Mouse (Mus musculus) lung, adult 18-20 months (tissue): ENCODE results near the gene Golga5.
A peak's percentile ranks its signal among the peaks of the same experiment; 100 is the strongest.
"Not testable (repeated sequence)": the region's sequence is repeated elsewhere in the genome, so short reads cannot be mapped to it uniquely, and the experiment has no call there.

ENCODE experiments used
- DNase-seq, 2 experiments: peaks; one replicate each; pipeline ENCODE4 v3.0.0; 2022; ENCODE audit warnings: mixed read lengths in 2 of 2

The Golga5 gene

DNA sequence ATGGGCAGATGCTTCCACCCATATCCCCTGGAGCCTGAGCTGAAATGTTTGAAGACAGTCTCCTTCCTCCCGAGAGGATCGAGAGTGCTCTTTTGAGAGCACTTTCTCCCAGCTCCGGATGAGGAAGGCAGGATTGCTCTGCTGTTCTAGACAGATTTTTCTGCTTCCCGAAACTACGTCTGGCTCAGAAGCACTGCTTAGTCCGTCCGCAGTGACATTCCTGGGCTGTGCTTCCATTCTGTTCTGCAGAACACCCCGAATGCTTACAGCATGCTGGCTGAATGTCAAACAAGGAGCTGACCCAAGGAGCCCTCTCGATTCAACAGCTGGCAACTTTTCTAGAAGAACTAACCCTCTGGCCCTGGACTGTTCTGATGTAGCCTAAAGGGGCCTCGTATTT, 18.5 kb upstream of the Golga5 start:
- DNase-seq, result no peak

DNA sequence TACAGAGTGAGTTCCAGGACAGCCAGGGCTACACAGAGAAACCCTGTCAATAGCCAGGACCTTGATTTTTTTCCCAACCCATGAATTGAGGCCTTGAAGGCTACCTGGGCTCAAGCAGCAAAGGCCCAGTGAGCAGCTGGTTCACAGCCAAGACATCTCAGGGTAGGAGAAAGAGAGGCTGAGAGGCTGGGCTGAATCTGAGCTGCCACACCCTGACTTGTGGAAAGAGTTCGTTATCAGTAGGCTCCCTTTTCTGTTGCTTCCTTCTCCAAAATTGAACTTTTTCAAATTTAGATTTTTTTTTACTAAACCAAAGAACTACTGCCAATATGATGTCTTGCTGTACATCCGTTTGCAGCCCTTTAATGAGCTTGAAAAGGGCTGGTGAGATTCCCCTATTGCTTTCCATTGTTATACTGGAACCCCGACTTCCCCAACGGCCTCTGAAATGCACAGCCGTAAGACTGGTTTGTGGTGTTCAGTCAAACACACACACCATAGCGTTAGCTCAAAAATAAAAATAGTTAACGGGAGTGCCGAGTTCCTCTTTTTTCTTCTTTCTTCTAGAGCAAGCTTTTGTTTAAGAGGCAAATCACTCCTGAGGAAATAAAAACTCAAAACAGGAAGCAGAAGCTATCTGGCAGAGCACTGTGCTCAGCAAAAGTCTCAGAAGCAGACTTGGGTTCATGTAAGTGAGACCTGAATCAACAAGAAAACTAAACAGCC, 17.6 kb upstream of the Golga5 start:
- DNase-seq, result no peak

DNA sequence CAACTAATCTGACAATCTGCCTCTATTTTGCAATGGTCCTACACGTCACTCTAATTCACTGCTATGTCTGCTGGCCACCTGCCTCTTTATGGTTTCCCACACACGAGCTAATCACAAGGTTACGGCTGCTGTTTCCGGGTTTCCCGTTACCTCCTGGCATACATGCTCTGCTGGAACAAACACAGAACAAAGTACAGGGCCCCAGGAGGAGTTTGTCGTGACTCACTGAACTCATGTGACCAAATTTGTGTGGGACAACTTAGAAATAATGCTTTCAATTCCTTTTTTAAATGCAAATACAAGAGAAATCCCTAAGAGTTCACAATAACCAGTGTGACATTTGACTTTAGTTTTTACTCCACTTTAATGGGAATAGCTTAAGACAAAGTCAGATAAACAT, 15.4 kb upstream of the Golga5 start:
- peak; percentile 56 to 60 for DNase-seq

- DNase-seq, result no peak
Observed at GRCm38 (mm10) chr12:102456467-102457193, 12.3 kb upstream of the Golga5 start.

- DNase-seq, result no peak
Observed at GRCm38 (mm10) chr12:102460014-102460413, 8.9 kb upstream of the Golga5 start.

DNA sequence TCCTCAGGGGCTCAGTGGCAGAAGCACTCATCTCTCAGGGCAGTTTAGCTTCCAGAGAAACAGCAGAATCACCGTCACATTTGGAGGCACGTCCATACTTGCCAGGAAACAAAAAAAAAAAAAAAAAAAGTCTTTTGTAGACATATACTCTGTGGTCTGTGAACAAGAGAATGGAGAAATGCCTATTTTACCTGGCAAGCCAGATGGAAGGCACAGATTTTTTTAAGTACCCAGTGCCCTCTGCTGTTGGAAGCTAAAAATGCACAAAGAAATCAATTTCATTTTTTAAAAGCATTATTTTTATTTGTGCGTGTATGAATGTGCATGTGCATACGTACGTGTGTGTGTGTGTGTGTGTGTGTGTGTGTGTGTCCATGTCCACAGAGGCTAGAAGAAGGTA, 7.8 kb upstream of the Golga5 start:
- no peak for DNase-seq

- DNase-seq, result no peak
Observed at GRCm38 (mm10) chr12:102464650-102465049, 4.3 kb upstream of the Golga5 start.

DNA sequence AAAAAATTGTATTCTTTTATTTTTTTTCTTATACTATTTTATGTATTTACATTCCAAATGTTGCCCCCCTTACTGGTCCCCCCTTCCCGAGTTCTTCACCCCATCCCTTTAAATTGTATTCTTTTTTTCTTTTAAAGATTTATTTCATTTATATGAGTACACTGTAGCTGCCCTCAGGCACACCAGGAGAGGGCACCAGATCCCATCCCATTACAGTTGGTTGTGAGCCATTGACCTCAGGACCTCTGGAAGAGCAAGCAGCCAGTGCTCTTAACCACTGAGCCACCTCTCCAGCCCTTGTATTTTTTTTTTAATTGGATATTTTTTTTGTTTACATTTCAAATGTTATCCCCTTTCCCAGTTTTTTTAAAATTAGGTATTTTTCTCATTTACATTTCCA, 799 bp upstream of the Golga5 start:
- no peak for DNase-seq

DNA sequence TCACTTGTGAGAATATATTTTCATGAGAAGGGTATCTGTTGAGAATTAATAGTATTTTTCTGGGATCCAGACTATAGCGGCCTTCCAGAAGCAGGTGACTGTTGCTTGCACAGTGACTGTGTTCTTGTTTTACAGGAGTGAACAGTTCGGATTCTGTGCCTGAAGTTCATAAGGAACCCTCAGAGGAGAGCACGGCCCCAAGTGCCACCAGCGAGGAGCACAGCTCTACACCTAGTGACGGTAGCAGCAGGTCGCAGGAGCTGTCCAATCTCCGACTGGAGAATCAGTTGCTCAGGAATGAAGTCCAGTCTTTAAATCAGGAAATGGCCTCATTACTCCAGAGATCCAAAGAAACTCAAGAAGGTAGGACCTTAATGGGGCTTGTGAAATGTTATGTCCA, 5.5 kb downstream of the Golga5 start:
- DNase-seq, result no peak

- no peak for DNase-seq
Observed at GRCm38 (mm10) chr12:102480481-102480880, 11.5 kb downstream of the Golga5 start.

- DNase-seq, result no peak
Observed at GRCm38 (mm10) chr12:102484946-102485345, 16.0 kb downstream of the Golga5 start.

DNA sequence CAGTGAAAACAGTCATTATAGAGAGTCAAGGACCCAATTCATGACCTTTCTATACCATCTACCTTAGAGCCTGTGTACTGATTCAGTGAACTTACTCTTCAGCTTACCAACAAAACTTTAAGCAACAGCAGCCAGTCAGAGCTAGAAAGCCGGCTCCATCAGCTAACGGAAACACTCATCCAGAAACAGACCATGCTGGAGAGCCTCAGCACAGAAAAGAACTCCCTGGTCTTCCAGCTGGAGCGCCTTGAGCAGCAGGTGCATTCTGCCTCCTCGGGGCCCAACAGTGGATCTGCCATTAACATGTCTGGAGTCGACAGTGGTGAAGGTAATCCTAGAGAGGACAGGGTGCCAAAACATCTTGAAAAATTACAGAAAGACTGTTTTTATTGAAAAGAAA, 23.0 kb downstream of the Golga5 start:
- no peak for DNase-seq

DNA sequence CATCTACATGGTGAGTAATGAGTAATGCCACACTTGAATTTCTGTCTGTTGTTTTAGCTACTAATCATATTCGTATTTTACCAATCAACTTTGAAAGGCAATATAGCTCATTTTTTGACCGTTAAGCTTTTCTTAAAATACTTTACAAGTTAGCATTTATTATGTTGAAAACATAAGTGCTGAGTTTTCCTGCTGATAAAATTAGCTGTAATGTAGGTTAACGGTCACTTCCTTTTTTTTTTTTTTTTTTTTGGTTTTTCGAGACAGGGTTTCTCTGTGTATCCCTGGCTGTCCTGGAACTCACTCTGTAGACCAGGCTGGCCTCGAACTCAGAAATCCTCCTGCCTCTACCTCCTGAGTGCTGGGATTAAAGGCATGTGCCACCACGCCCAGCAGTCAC, 26.8 kb downstream of the Golga5 start:
- DNase-seq, result not testable (repeated sequence)

- no peak for DNase-seq
Observed at GRCm38 (mm10) chr12:102497905-102498304, 29.0 kb downstream of the Golga5 start.

DNA sequence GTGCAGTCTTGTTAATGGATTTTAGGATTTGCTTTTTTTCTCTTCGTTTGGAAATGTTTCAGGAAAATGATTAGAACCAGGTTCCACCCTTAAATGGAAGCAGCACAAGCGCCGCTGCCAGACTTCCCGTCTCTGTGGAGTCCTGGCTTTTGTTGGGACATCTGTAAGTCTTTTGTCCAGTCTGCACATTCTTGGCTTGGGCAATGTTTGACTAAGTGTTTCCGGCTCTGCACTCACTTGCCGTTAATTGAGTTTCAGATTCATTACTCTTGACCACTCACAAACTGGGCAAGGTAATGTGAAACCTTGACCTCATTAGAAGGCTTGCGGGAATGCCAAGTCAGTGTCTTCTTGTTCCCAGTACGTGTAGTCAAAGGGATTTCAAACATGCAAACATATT, 29.8 kb downstream of the Golga5 start:
- DNase-seq, result peak; percentile 18 to 34

- DNase-seq, result no peak
Observed at GRCm38 (mm10) chr12:102499210-102499609, 30.3 kb downstream of the Golga5 start.

GRCm38 (mm10) chr12:102499723-102500122, 30.8 kb downstream of the Golga5 start:
- DNase-seq, result peak; percentile 9 to 23

DNA sequence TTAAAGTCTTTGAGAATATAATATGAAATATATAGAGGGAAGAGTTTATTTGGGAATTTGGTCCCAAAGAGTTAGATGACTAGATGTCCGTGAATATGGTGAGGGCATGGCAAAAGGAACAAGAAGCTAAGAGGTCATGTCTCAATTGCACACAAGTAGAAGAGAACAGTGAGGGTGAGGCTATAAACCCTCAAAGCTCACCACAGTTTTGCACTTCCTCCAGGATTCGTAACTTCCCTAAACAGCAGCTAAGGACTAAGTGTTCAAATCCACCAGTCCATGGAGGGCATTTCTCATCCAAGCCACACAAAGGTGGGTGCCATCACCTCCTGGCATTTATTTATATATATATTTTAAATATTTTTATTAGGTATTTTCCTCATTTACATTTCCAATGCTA, 32.1 kb downstream of the Golga5 start:
- no peak for DNase-seq

- DNase-seq, result no peak
Observed at GRCm38 (mm10) chr12:102501848-102502595, 33.1 kb downstream of the Golga5 start.

DNA sequence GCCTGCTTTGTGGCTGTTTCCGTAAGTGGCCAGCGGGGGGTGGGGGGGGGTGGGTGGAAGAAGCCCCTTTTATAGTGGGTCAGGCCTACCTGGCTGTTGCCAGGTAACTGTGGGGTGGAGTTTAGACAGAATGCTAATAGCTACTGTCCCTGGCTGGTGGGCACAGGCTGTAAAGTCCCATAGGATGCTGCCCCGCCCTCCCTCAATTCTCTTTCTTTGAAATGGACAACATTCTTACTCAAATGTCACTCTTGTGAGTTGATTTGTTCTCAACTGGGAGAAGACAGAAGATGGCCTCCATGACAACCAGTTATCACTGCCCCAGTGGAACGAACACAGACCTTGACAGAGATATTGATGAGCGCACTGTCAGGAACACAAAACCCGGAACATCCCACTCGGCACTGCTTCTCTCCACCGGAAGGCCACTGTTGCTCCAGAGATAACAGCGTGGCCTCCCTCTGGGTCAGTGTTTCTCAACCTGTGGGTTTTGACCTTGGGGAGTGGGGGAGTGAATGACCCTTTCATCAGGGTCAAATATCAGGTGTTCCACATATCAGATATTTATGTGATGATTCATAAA, 36.3 kb downstream of the Golga5 start:
- no peak for DNase-seq

GRCm38 (mm10) chr12:102505949-102506348, 37.0 kb downstream of the Golga5 start:
- DNase-seq, result no peak

DNA sequence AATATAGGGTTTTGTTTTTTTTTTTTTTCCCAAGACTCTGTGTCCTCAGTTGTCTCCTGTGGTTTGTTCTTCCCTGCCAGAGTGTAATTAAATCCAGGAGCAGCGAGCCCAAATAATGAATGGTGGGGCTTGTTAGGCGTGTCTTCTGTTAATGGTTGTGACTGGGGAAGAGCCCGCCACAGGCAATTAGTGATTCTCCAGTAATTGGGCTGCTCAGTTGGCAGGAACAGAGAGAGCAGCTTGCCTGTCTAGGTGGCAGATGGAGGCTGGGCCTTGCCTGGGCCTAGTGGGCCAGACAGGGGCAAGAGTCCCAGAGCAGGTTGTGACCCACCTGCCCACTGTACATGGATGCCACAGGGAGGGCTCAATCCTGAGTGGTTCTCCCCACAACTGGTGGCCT, 42.4 kb downstream of the Golga5 start:
- no peak for DNase-seq

DNA sequence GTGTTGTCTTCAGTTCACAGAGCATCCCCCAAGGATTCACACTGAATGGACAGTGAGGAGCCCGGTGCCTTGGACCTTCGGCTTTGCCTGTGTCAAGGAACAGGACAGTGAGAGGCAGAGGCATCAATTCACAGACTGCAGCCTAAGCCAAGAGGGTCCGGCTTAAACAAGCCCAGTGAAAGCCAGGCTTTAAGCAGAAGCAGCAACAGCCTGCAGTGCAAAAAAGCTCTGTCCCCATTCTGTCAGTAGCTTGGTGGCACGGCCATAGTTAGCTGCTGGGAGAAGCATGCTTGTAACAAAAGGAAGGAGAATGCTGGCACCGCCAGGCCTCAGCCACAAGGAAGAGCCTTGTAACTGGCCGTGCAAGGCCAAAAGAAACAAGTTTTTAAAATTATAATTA, 45.2 kb downstream of the Golga5 start:
- DNase-seq, result no peak
